ENCODE assay signal across 8 mouse cellular contexts in genomic region chr13:49147007-49147857, GRCm38 (mm10). TPM values are rescaled to one million over a fixed set of nuclear protein-coding genes. Genes with fewer than 3 reads are reported as not detected.
A peak's percentile ranks its signal among the peaks of the same experiment; 100 is the strongest.
DNase-seq lines count a peak whose midpoint lies in the region; ATAC-seq and TF ChIP-seq lines count a peak whose summit lies in the region.

No protein-coding gene starts in this region.

- H3K4me3 ChIP-seq in thymus, adult 2 months (ENCODE audit: control insufficient read depth, insufficient read depth, low read length), result peak overlapping the region; percentile 48
- H3K4me3 ChIP-seq in intestine, embryonic 15.5 days (replicated peaks), result peak overlapping the region; percentile 80
- H3K4me3 ChIP-seq in limb, embryonic 15.5 days, result peak overlapping the region; percentile 70

- peak; percentile 19 for DNase-seq in thymus, adult 2 months
- DNase-seq in thymus, adult 18-20 months, result no peak
- DNase-seq in cerebellum, adult 9-11 months, result peak; percentile 81
- DNase-seq in gastrocnemius, adult 18-20 months (ENCODE audit: low spot score), result peak; percentile 57
- peak; percentile 50 for DNase-seq in retina, postnatal 7 days (ENCODE audit: low read depth, low spot score)
- DNase-seq in spleen, adult 12 weeks (ENCODE audit: low spot score), result no peak

- H3K27ac ChIP-seq in thymus, adult 2 months (ENCODE audit: control insufficient read depth, insufficient read depth, low read length), result no peak overlapping the region
- H3K27ac ChIP-seq in intestine, embryonic 15.5 days, result peak overlapping the region; percentile 57
- no peak overlapping the region; the same call in 1 of the 2 replicates for H3K27ac ChIP-seq in limb, embryonic 15.5 days

- H3K9ac ChIP-seq in intestine, embryonic 15.5 days, result peak overlapping the region; percentile 75
- peak overlapping the region; percentile 51 for H3K9ac ChIP-seq in limb, embryonic 15.5 days

- H3K27me3 ChIP-seq in thymus, adult 2 months (ENCODE audit: control insufficient read depth, insufficient read depth, low read length), result peaks cover 15% of the 10 kb centered on the region
- peaks cover 7% of the 10 kb centered on the region for H3K27me3 ChIP-seq in intestine, embryonic 15.5 days (replicated peaks)
- H3K27me3 ChIP-seq in limb, embryonic 15.5 days, result peaks cover 56% of the 10 kb centered on the region

- peaks cover 17% of the 10 kb centered on the region for H3K4me1 ChIP-seq in thymus, adult 2 months (replicated peaks; ENCODE audit: control insufficient read depth, insufficient read depth, low read length)
- peaks cover 22% of the 10 kb centered on the region for H3K4me1 ChIP-seq in intestine, embryonic 15.5 days (replicated peaks)
- peaks cover 50% of the 10 kb centered on the region for H3K4me1 ChIP-seq in limb, embryonic 15.5 days

- peak overlapping the region; percentile 98 for H3K4me2 ChIP-seq in intestine, embryonic 15.5 days (replicated peaks)
- peak overlapping the region; percentile 98 for H3K4me2 ChIP-seq in limb, embryonic 15.5 days

- no peaks in the 10 kb centered on the region for H3K36me3 ChIP-seq in thymus, adult 2 months (ENCODE audit: control insufficient read depth, insufficient read depth, low read length)
- no peaks in the 10 kb centered on the region for H3K36me3 ChIP-seq in intestine, embryonic 15.5 days
- no peaks in the 10 kb centered on the region for H3K36me3 ChIP-seq in limb, embryonic 15.5 days

- TF ChIP-seq POLR2A in thymus, adult 2 months (IDR thresholded peaks at IDR 0.05; ENCODE audit: control insufficient read depth, extremely low read depth, insufficient read depth, low read length, poor library complexity), result no peak

- ATAC-seq in intestine, embryonic 15.5 days, result peak; percentile 86
- peak; percentile 42; the same call in 1 of the 2 replicates for ATAC-seq in limb, embryonic 15.5 days (ENCODE audit: insufficient number of reproducible peaks, low FRiP score, low TSS enrichment, low read depth)

- H3K9me3 ChIP-seq in intestine, embryonic 15.5 days, result no peaks in the 10 kb centered on the region
- H3K9me3 ChIP-seq in limb, embryonic 15.5 days, result no peaks in the 10 kb centered on the region

- WGBS in thymus, adult 2 months, result 2% methylated on average over 98 of the region's 98 CpGs
- WGBS in intestine, embryonic 15.5 days, result under 1% methylated on average over 98 of the region's 98 CpGs
- under 1% methylated on average over 93 of the region's 98 CpGs for WGBS in limb, embryonic 15.5 days

- no peak for TF ChIP-seq CTCF in thymus, adult 2 months (IDR thresholded peaks at IDR 0.05; ENCODE audit: borderline replicate concordance, control insufficient read depth, extremely low read depth, insufficient read depth, low read length, poor library complexity)

RNA-seq across cellular contexts. Expression of gene Wnk2, which starts 0.6 kb away (rescaled TPM):
- polyA plus RNA-seq in thymus, adult 2 months (2012; rRNA removed), result 2.3 and 3.9 TPM in 2 replicates
- total RNA-seq in gastrocnemius, adult 18-20 months (2021), result 10 to 100 TPM; 63.4 to 85.0 TPM
- polyA plus RNA-seq in intestine, embryonic 15.5 days (2015; fragmentation: Nextera tagmentation; extraction: Ambion mirVana), result 3.1 and 4.1 TPM in 2 replicates
- 1.6 TPM in 2 replicates for polyA plus RNA-seq in limb, embryonic 15.5 days (2015; fragmentation: Nextera tagmentation; extraction: Ambion mirVana)

RNA-seq across cellular contexts. Expression of gene Ninj1, which starts 40.1 kb away (rescaled TPM):
- 98.1 and 113 TPM in 2 replicates for polyA plus RNA-seq in thymus, adult 2 months (2012; rRNA removed)
- total RNA-seq in gastrocnemius, adult 18-20 months (2021), result 10 to 100 TPM; 17.3 to 23.8 TPM
- 54.8 and 62.1 TPM in 2 replicates for polyA plus RNA-seq in intestine, embryonic 15.5 days (2015; fragmentation: Nextera tagmentation; extraction: Ambion mirVana)
- polyA plus RNA-seq in limb, embryonic 15.5 days (2015; fragmentation: Nextera tagmentation; extraction: Ambion mirVana), result 56.0 and 62.4 TPM in 2 replicates

Comparison
In these comparisons a context has a peak if more than half of its experiments do, and no peak if none do; other contexts are left out.
1. DNase-seq: peak in thymus, adult 2 months (single experiment), cerebellum, adult 9-11 months (single experiment), gastrocnemius, adult 18-20 months (single experiment) and retina, postnatal 7 days (single experiment); none in thymus, adult 18-20 months (0 of 2) and spleen, adult 12 weeks (single experiment).
2. Peak in every context shown above with its lines, with median percentiles within 50 percentile points of each other: H3K4me3 ChIP-seq.